Mouse (Mus musculus): ENCODE measurements at regions not wholly inside any gene's neighbourhood (a gene's known extent, or its start where the extent isn't known, plus 50 kb on each side); places are given as distances from the start of the nearest gene placed in this dataset.

GRCm38 (mm10) chr7:111155995-111156394 is 73.2 kb upstream of the Eif4g2 start:
- no peaks in the 10 kb centered on the region for H3K27me3 ChIP-seq (ENCODE audit: control insufficient read depth, insufficient read depth, low read length)
- DNase-seq: peak in 1 of 2 experiments; percentile 58
- peak overlapping the region; percentile 44 for H3K4me3 ChIP-seq
- H3K79me2 ChIP-seq (replicated peaks; ENCODE audit: control insufficient read depth, insufficient read depth, low read length): no peaks in the 10 kb centered on the region
- no peak for TF ChIP-seq EP300 (IDR thresholded peaks at IDR 0.05; ENCODE audit: insufficient read depth, low read depth, low read length)
- TF ChIP-seq POLR2A (IDR thresholded peaks at IDR 0.05; ENCODE audit: insufficient read depth, low read depth, low read length): peak; percentile 47; the same call in 1 of the 2 replicates
- H3K9ac ChIP-seq (ENCODE audit: low read depth, low read length): peak overlapping the region; percentile 39
- peak overlapping the region; percentile 96 for H3K27ac ChIP-seq
- intact Hi-C loops (cut with DNase I): loop anchor here (5.0 kb wide), 1 partner anchor 74 kb away; the partner anchor contains the start of gene Eif4g2
- peaks cover 9% of the 10 kb centered on the region for H3K4me1 ChIP-seq (ENCODE audit: control insufficient read depth, insufficient read depth, low read length)
- peaks cover 12% of the 10 kb centered on the region for H3K36me3 ChIP-seq (ENCODE audit: control insufficient read depth, insufficient read depth, low read length)
- 28% methylated on average over 6 of the region's 6 CpGs for WGBS

- intact Hi-C loops (cut with DNase I): no loop called here
- peaks cover 7% of the 10 kb centered on the region for H3K4me1 ChIP-seq (ENCODE audit: control insufficient read depth, insufficient read depth, low read length)
- TF ChIP-seq CTCF (IDR thresholded peaks at IDR 0.05) (no peak), EP300 (IDR thresholded peaks at IDR 0.05; ENCODE audit: insufficient read depth, low read depth, low read length) (no peak), POLR2A (IDR thresholded peaks at IDR 0.05; ENCODE audit: insufficient read depth, low read depth, low read length) (no peak)
- no peak overlapping the region for H3K27ac ChIP-seq
- no peak overlapping the region for H3K9ac ChIP-seq (ENCODE audit: low read depth, low read length)
- H3K79me2 ChIP-seq (replicated peaks; ENCODE audit: control insufficient read depth, insufficient read depth, low read length): no peaks in the 10 kb centered on the region
- 87% methylated on average over 13 of the region's 13 CpGs for WGBS
- H3K4me3 ChIP-seq: no peak overlapping the region
- no peaks in the 10 kb centered on the region for H3K27me3 ChIP-seq (ENCODE audit: control insufficient read depth, insufficient read depth, low read length)
- DNase-seq: no peak
- peaks cover 17% of the 10 kb centered on the region for H3K36me3 ChIP-seq (ENCODE audit: control insufficient read depth, insufficient read depth, low read length)
Observed at GRCm38 (mm10) chr7:111154217-111154616, 71.4 kb upstream of the Eif4g2 start.

- Histone ChIP-seq H3K27me3 (ENCODE audit: control insufficient read depth, insufficient read depth, low read length) (no peaks in the 10 kb centered on the region), H3K4me3 (no peak overlapping the region), H3K36me3 (ENCODE audit: control insufficient read depth, insufficient read depth, low read length) (peaks cover 14% of the 10 kb centered on the region), H3K79me2 (replicated peaks; ENCODE audit: control insufficient read depth, insufficient read depth, low read length) (no peaks in the 10 kb centered on the region), H3K4me1 (ENCODE audit: control insufficient read depth, insufficient read depth, low read length) (peaks cover 1% of the 10 kb centered on the region), H3K9ac (ENCODE audit: low read depth, low read length) (no peak overlapping the region; the same call in 1 of the 2 replicates), H3K27ac (peak overlapping the region; percentile 90)
- 61% methylated on average over 5 of the region's 5 CpGs for WGBS
- DNase-seq: no peak
- intact Hi-C loops (cut with DNase I): no loop called here
- TF ChIP-seq EP300 (IDR thresholded peaks at IDR 0.05; ENCODE audit: insufficient read depth, low read depth, low read length): no peak
- TF ChIP-seq POLR2A (IDR thresholded peaks at IDR 0.05; ENCODE audit: insufficient read depth, low read depth, low read length): no peak
- no peak for TF ChIP-seq CTCF (IDR thresholded peaks at IDR 0.05)
Observed at GRCm38 (mm10) chr7:111150540-111150939, 67.7 kb upstream of the Eif4g2 start.

GRCm38 (mm10) chr7:111150115-111150514 is 67.3 kb upstream of the Eif4g2 start:
- Histone ChIP-seq H3K4me3 (no peak overlapping the region), H3K27me3 (ENCODE audit: control insufficient read depth, insufficient read depth, low read length) (no peaks in the 10 kb centered on the region), H3K36me3 (ENCODE audit: control insufficient read depth, insufficient read depth, low read length) (peaks cover 12% of the 10 kb centered on the region), H3K4me1 (ENCODE audit: control insufficient read depth, insufficient read depth, low read length) (peaks cover 1% of the 10 kb centered on the region), H3K27ac (peak overlapping the region; percentile 90), H3K9ac (ENCODE audit: low read depth, low read length) (peak overlapping the region; percentile 30; the same call in 1 of the 2 replicates), H3K79me2 (replicated peaks; ENCODE audit: control insufficient read depth, insufficient read depth, low read length) (no peaks in the 10 kb centered on the region)
- WGBS: 56% methylated on average over 5 of the region's 5 CpGs
- intact Hi-C loops (cut with DNase I): no loop called here
- DNase-seq: peak in 1 of 2 experiments; percentile 45
- TF ChIP-seq EP300 (IDR thresholded peaks at IDR 0.05; ENCODE audit: insufficient read depth, low read depth, low read length) (0 out of 2 replicates have a peak, but pooled peaks have one; percentile 41), CTCF (IDR thresholded peaks at IDR 0.05) (0 out of 2 replicates have a peak, but pooled peaks have one; percentile 13), POLR2A (IDR thresholded peaks at IDR 0.05; ENCODE audit: insufficient read depth, low read depth, low read length) (0 out of 2 replicates have a peak, but pooled peaks have one; percentile 37)

GRCm38 (mm10) chr7:111147593-111147992 is 64.8 kb upstream of the Eif4g2 start:
- H3K4me1 ChIP-seq (ENCODE audit: control insufficient read depth, insufficient read depth, low read length): peaks cover 3% of the 10 kb centered on the region
- H3K36me3 ChIP-seq (ENCODE audit: control insufficient read depth, insufficient read depth, low read length): peaks cover 12% of the 10 kb centered on the region
- intact Hi-C loops (cut with DNase I): no loop called here
- no peaks in the 10 kb centered on the region for H3K79me2 ChIP-seq (replicated peaks; ENCODE audit: control insufficient read depth, insufficient read depth, low read length)
- peak in 1 of 2 experiments; percentile 31 for DNase-seq
- TF ChIP-seq POLR2A (IDR thresholded peaks at IDR 0.05; ENCODE audit: insufficient read depth, low read depth, low read length) (no peak), EP300 (IDR thresholded peaks at IDR 0.05; ENCODE audit: insufficient read depth, low read depth, low read length) (0 out of 2 replicates have a peak, but pooled peaks have one; percentile 20)
- H3K27ac ChIP-seq: peak overlapping the region; percentile 90
- H3K4me3 ChIP-seq: no peak overlapping the region
- no peak overlapping the region for H3K9ac ChIP-seq (ENCODE audit: low read depth, low read length)
- 55% methylated on average over 6 of the region's 6 CpGs for WGBS
- no peaks in the 10 kb centered on the region for H3K27me3 ChIP-seq (ENCODE audit: control insufficient read depth, insufficient read depth, low read length)

- H3K4me1 ChIP-seq (ENCODE audit: control insufficient read depth, insufficient read depth, low read length): peaks cover 3% of the 10 kb centered on the region
- H3K27ac ChIP-seq: no peak overlapping the region
- H3K36me3 ChIP-seq (ENCODE audit: control insufficient read depth, insufficient read depth, low read length): peaks cover 12% of the 10 kb centered on the region
- no peak overlapping the region for H3K4me3 ChIP-seq
- H3K9ac ChIP-seq (ENCODE audit: low read depth, low read length): no peak overlapping the region
- intact Hi-C loops (cut with DNase I): no loop called here
- H3K79me2 ChIP-seq (replicated peaks; ENCODE audit: control insufficient read depth, insufficient read depth, low read length): no peaks in the 10 kb centered on the region
- no peak for TF ChIP-seq CTCF (IDR thresholded peaks at IDR 0.05)
- no peak for TF ChIP-seq EP300 (IDR thresholded peaks at IDR 0.05; ENCODE audit: insufficient read depth, low read depth, low read length)
- no peak for TF ChIP-seq POLR2A (IDR thresholded peaks at IDR 0.05; ENCODE audit: insufficient read depth, low read depth, low read length)
- 51% methylated on average over 4 of the region's 4 CpGs for WGBS
- no peaks in the 10 kb centered on the region for H3K27me3 ChIP-seq (ENCODE audit: control insufficient read depth, insufficient read depth, low read length)
- DNase-seq: no peak
Observed at GRCm38 (mm10) chr7:111146670-111147069, 63.8 kb upstream of the Eif4g2 start.
